Mouse (Mus musculus) kidney, embryonic 14.5 days (tissue): Measurements from ENCODE around the gene Grin2d. TPM values are rescaled to one million over a fixed set of nuclear protein-coding genes. Genes with fewer than 3 reads are reported as not detected.
"Not testable (repeated sequence)": the region's sequence is repeated elsewhere in the genome, so short reads cannot be mapped to it uniquely, and the experiment has no call there.

ENCODE experiments used
- ATAC-seq: fragments of 200-750 bp; cut with Nextera tagmentation; 2 replicates; pipeline ENCODE4 v1.8.0; 2017; ENCODE audit warnings: moderate number of reproducible peaks, mild to moderate bottlenecking, moderate TSS enrichment, moderate library complexity; ENCODE audit not compliant: low FRiP score, low TSS enrichment
- H3K27ac ChIP-seq: fragments of 300-500 bp; sonication (generic); 2 replicates; pipeline ENCODE4 v1.5.1; 2014; ENCODE audit warnings: low read depth, mild to moderate bottlenecking, low read length, moderate library complexity, mixed read lengths
- H3K27me3 ChIP-seq: fragments of 300-500 bp; sonication (generic); 2 replicates; pipeline ENCODE4 v1.6.1; 2014; ENCODE audit warnings: mild to moderate bottlenecking, low read length; ENCODE audit not compliant: control insufficient read depth, insufficient read depth
- H3K36me3 ChIP-seq: fragments of 300-500 bp; sonication (generic); 2 replicates; pipeline ENCODE4 v1.6.1; 2014; ENCODE audit warnings: low read length, mixed read lengths; ENCODE audit not compliant: control insufficient read depth, insufficient read depth
- H3K4me1 ChIP-seq: fragments of 300-500 bp; sonication (generic); 2 replicates; pipeline ENCODE4 v1.6.1; 2014; ENCODE audit warnings: low read length, mixed read lengths; ENCODE audit not compliant: control insufficient read depth, insufficient read depth
- H3K4me2 ChIP-seq: fragments of 300-500 bp; sonication (generic); replicated peaks from 2 replicates; pipeline ENCODE4 v1.6.1; 2014; ENCODE audit warnings: low read depth, mild to moderate bottlenecking, low read length
- H3K4me3 ChIP-seq: fragments of 300-500 bp; sonication (generic); 2 replicates; pipeline ENCODE4 v1.5.1; 2014; ENCODE audit warnings: mild to moderate bottlenecking, low read length
- H3K9ac ChIP-seq: fragments of 300-500 bp; sonication (generic); 2 replicates; pipeline ENCODE4 v1.6.1; 2014; ENCODE audit warnings: low read depth, mild to moderate bottlenecking, low read length, moderate library complexity
- H3K9me3 ChIP-seq: fragments of 300-500 bp; sonication (generic); 2 replicates; pipeline ENCODE4 v1.6.1; 2016; ENCODE audit warnings: low read length; ENCODE audit not compliant: control insufficient read depth
- WGBS: fragments of 180-500 bp; shearing (Covaris S2); extraction: QIAGEN DNeasy Blood & Tissue Kit; methylation state at CpG from one replicate; pipeline ENCODE4 v1.1.7; 2014; 5-methylcytosine and 5-hydroxymethylcytosine counted together
- polyA plus RNA-seq: library from polyadenylated mRNA; unstranded; fragments of >200 nt; fragmentation: Nextera tagmentation; extraction: Ambion mirVana; gene quantifications from 2 replicates; pipeline ENCODE4 v1.2.1, GENCODE M21; 2014

Gene Grin2d
- polyA plus RNA-seq, 1 experiment from 2014 or later, result 0.28 TPM

GRCm38 (mm10) chr7:45906622-45907021, 28.4 kb upstream of the Grin2d start:
- Histone ChIP-seq H3K9me3 (no peaks in the 10 kb centered on the region), H3K27me3 (no peaks in the 10 kb centered on the region), H3K4me1 (no peaks in the 10 kb centered on the region), H3K9ac (no peak overlapping the region), H3K36me3 (peaks cover 5% of the 10 kb centered on the region; the same call in 1 of the 2 replicates), H3K4me3 (no peak overlapping the region), H3K4me2 (no peak overlapping the region), H3K27ac (no peak overlapping the region)
- WGBS, result 79% methylated on average over 9 of the region's 9 CpGs
- ATAC-seq, result no peak

- 81% methylated on average over 11 of the region's 12 CpGs for WGBS
- Histone ChIP-seq H3K4me1 (no peaks in the 10 kb centered on the region), H3K9ac (no peak overlapping the region), H3K9me3 (no peaks in the 10 kb centered on the region), H3K4me3 (no peak overlapping the region), H3K36me3 (no peaks in the 10 kb centered on the region), H3K27me3 (no peaks in the 10 kb centered on the region), H3K27ac (no peak overlapping the region), H3K4me2 (no peak overlapping the region)
- ATAC-seq, result no peak
Measured at GRCm38 (mm10) chr7:45902481-45903002, 24.4 kb upstream of the Grin2d start.

GRCm38 (mm10) chr7:45901562-45901961, 23.4 kb upstream of the Grin2d start:
- H3K4me2 ChIP-seq, result no peak overlapping the region

GRCm38 (mm10) chr7:45898125-45898524, 19.9 kb upstream of the Grin2d start:
- H3K27ac ChIP-seq, H3K9me3 ChIP-seq, ATAC-seq, H3K4me1 ChIP-seq, H3K27me3 ChIP-seq, H3K9ac ChIP-seq, H3K4me3 ChIP-seq, H3K36me3 ChIP-seq: not testable (repeated sequence)
- 57% methylated on average over 4 of the region's 4 CpGs for WGBS
- peak overlapping the region; percentile 71 for H3K4me2 ChIP-seq

More at GRCm38 (mm10) chr7:45901562-45901961, 23.4 kb upstream of the Grin2d start:
- 51% methylated on average over 5 of the region's 5 CpGs for WGBS
- H3K9ac ChIP-seq, result no peak overlapping the region
- H3K27ac ChIP-seq, result no peak overlapping the region
- no peak overlapping the region for H3K4me3 ChIP-seq
- H3K36me3 ChIP-seq, result no peaks in the 10 kb centered on the region
- H3K4me1 ChIP-seq, result no peaks in the 10 kb centered on the region
- H3K27me3 ChIP-seq, result no peaks in the 10 kb centered on the region
- H3K9me3 ChIP-seq, result no peaks in the 10 kb centered on the region
- no peak for ATAC-seq

- Histone ChIP-seq H3K9ac (peak overlapping the region; percentile 54), H3K4me3 (peak overlapping the region; percentile 37), H3K4me2 (peak overlapping the region; percentile 71), H3K27ac (peak overlapping the region; percentile 57; the same call in 1 of the 2 replicates), H3K27me3 (no peaks in the 10 kb centered on the region), H3K36me3 (no peaks in the 10 kb centered on the region), H3K9me3 (no peaks in the 10 kb centered on the region), H3K4me1 (no peaks in the 10 kb centered on the region)
- peak; percentile 82 for ATAC-seq
- 1% methylated on average over 19 of the region's 19 CpGs for WGBS
Measured at GRCm38 (mm10) chr7:45897258-45897757, 19.1 kb upstream of the Grin2d start.

GRCm38 (mm10) chr7:45896517-45897257, 18.5 kb upstream of the Grin2d start, which contains the start of the genes Syngr4 and Tmem143:
Gene Syngr4 (minus strand): TSS chr7:45896714.
Gene Tmem143 (plus strand): TSS chr7:45896941.
- H3K9me3 ChIP-seq, result no peaks in the 10 kb centered on the region
- WGBS, result 1% methylated on average over 40 of the region's 40 CpGs
- peak within 1 kb of the TSS; percentile 57; the same call in 1 of the 2 replicates for H3K27ac ChIP-seq
- peak within 1 kb of the TSS; percentile 54 for H3K9ac ChIP-seq
- H3K4me3 ChIP-seq, result peak within 1 kb of the TSS; percentile 37
- H3K4me1 ChIP-seq, result no peaks in the 10 kb centered on the region
- no peaks in the 10 kb centered on the region for H3K27me3 ChIP-seq
- H3K36me3 ChIP-seq, result no peaks in the 10 kb centered on the region
- ATAC-seq, result peak; percentile 86
- peak within 1 kb of the TSS; percentile 71 for H3K4me2 ChIP-seq

GRCm38 (mm10) chr7:45895931-45896516, 17.8 kb upstream of the Grin2d start:
- ATAC-seq, result no peak; the same call in 1 of the 2 replicates
- no peak overlapping the region for H3K27ac ChIP-seq
- peak overlapping the region; percentile 38 for H3K4me2 ChIP-seq
- H3K4me3 ChIP-seq, result no peak overlapping the region
- H3K9ac ChIP-seq, result peak overlapping the region; percentile 40; the same call in 1 of the 2 replicates
- 74% methylated on average over 6 of the region's 6 CpGs for WGBS
- no peaks in the 10 kb centered on the region for H3K27me3 ChIP-seq
- no peaks in the 10 kb centered on the region for H3K9me3 ChIP-seq
- H3K36me3 ChIP-seq, result no peaks in the 10 kb centered on the region
- H3K4me1 ChIP-seq, result no peaks in the 10 kb centered on the region

GRCm38 (mm10) chr7:45892651-45893050, 14.5 kb upstream of the Grin2d start:
- H3K4me1 ChIP-seq, result no peaks in the 10 kb centered on the region
- H3K4me3 ChIP-seq, result no peak overlapping the region
- 68% methylated on average over 2 of the region's 2 CpGs for WGBS
- no peak overlapping the region for H3K9ac ChIP-seq
- no peak overlapping the region for H3K4me2 ChIP-seq
- ATAC-seq, result no peak
- H3K27ac ChIP-seq, result no peak overlapping the region
- H3K9me3 ChIP-seq, result no peaks in the 10 kb centered on the region
- H3K36me3 ChIP-seq, result no peaks in the 10 kb centered on the region
- H3K27me3 ChIP-seq, result no peaks in the 10 kb centered on the region

GRCm38 (mm10) chr7:45887246-45887645, 9.1 kb upstream of the Grin2d start:
- H3K9ac ChIP-seq, result no peak overlapping the region
- H3K4me2 ChIP-seq, result no peak overlapping the region
- 41% methylated on average over 3 of the region's 3 CpGs for WGBS
- H3K27me3 ChIP-seq, result no peaks in the 10 kb centered on the region
- no peaks in the 10 kb centered on the region for H3K9me3 ChIP-seq
- no peaks in the 10 kb centered on the region for H3K4me1 ChIP-seq
- peaks cover 39% of the 10 kb centered on the region for H3K36me3 ChIP-seq
- H3K27ac ChIP-seq, result no peak overlapping the region
- H3K4me3 ChIP-seq, result no peak overlapping the region
- no peak for ATAC-seq
